Mouse (Mus musculus): ENCODE measurements around the gene Tnfsf15. TPM values are rescaled to one million over a fixed set of nuclear protein-coding genes. Genes with fewer than 3 reads are reported as not detected.

Tnfsf15 gene
- total RNA-seq, 1 experiment from 2014 or later, result 0.12 TPM

GRCm38 (mm10) chr4:63684412-63685252 lies 60.3 kb downstream of the Tnfsf15 start:
- DNase-seq, result no peak

DNA sequence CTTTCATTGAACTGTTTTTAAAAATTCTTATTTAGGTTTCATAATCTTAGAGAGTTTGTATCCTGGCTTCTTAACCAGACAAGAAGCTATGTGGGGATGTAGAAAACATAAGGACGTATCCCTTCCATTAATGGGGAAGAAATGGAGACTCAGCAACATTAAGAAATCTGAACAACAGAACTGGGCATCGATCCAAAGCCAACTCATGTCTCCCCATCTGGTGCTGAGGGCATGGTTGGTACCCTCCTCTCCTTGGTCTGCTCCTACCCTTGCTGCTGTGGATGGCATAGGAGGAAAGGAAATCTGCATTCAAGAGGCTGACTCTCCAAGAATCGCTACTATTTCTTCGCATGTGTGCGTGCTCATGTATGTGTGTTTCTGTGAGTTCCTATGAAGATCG lies 61.2 kb downstream of the Tnfsf15 start:
- DNase-seq, result no peak

DNA sequence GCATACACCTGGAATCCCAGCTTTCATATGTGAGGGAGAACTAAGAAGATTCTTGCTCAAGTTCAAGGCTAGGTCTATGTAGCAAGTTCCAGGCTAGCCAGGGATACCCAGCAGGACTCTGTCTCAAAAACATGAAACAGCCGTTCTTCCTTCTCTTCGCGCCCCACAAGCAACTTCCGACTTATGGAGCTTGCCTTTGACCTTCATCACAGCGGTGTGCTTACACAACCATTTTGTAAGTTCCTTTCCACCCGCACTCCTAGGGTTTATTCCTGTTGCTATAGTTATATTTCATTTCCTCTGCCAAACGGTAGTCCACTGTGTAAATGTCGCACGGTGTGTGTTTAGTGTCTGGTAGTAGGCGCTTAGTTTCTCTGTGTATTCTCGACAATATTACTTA lies 61.9 kb downstream of the Tnfsf15 start:
- no peak for DNase-seq

- DNase-seq, result no peak
Measured at GRCm38 (mm10) chr4:63682441-63682840, 62.5 kb downstream of the Tnfsf15 start.

GRCm38 (mm10) chr4:63681557-63681956 lies 63.4 kb downstream of the Tnfsf15 start:
- DNase-seq, result no peak

Other genes with a start within 250 kb of the Tnfsf15 start
- gene Whrn, start 249.1 kb downstream of the Tnfsf15 start, total RNA-seq (2021), result 43.9 and 54.7 TPM in 2 replicates
- gene Atp6v1g1, start 200.3 kb downstream of the Tnfsf15 start, total RNA-seq (2021), result 178 and 188 TPM in 2 replicates
- gene Tmem268, start 186.3 kb downstream of the Tnfsf15 start, total RNA-seq (2021), result 14.2 and 19.8 TPM in 2 replicates
- not detected in 2 replicates for gene Gm11213, start 139.9 kb downstream of the Tnfsf15 start, total RNA-seq (2021)
- gene Tex48, start 122.7 kb downstream of the Tnfsf15 start, total RNA-seq (2021), result not detected in 2 replicates
- gene Gm11214, start 81.7 kb downstream of the Tnfsf15 start, total RNA-seq (2021), result not detected in 2 replicates
- gene Tnfsf8, start 116.2 kb upstream of the Tnfsf15 start, total RNA-seq (2021), result not detected in 2 replicates